Mouse (Mus musculus) megakaryocyte progenitor cell, adult 5-6 weeks (primary cell): ENCODE results near the gene Itgb7. TPM values are rescaled to one million over a fixed set of nuclear protein-coding genes. Genes with fewer than 3 reads are reported as not detected.

Experiments
- total RNA-seq, 2 experiments: library from RNA; stranded (forward) in 1 of 2; stranded (reverse) in 1 of 2; fragments of 157-497, 149-512 nt in 1 of 2; fragments of 200-1000 nt in 1 of 2; gene quantifications; 2 replicates each; pipeline versions ENCODE4 v1.2.3 to v1.2.4; 2015 to 2017

The Itgb7 gene
- total RNA-seq, 2 experiments from 2014 or later, result 26.6 to 44.6 TPM

Other genes with a start within 250 kb of the Itgb7 start
- 0.12 and 0.73 TPM in 2 replicates for gene Krt8, start 227.5 kb downstream of the Itgb7 start, total RNA-seq (2015)
- 0.12 and 0.44 TPM in 2 replicates for gene Krt8, start 227.5 kb downstream of the Itgb7 start, total RNA-seq (2017)
- 7.9 and 11.8 TPM in 2 replicates for gene Krt18, start 203.8 kb downstream of the Itgb7 start, total RNA-seq (2015)
- gene Krt18, start 203.8 kb downstream of the Itgb7 start, total RNA-seq (2017), result 12.0 and 14.6 TPM in 2 replicates
- 163 and 180 TPM in 2 replicates for gene Eif4b, start 158.2 kb downstream of the Itgb7 start, total RNA-seq (2015)
- 394 and 459 TPM in 2 replicates for gene Eif4b, start 158.2 kb downstream of the Itgb7 start, total RNA-seq (2017)
- not detected in 2 replicates for gene Tns2, start 131.5 kb downstream of the Itgb7 start, total RNA-seq (2015)
- not detected in 2 replicates for gene Tns2, start 131.5 kb downstream of the Itgb7 start, total RNA-seq (2017)
- gene Spryd3, start 95.7 kb downstream of the Itgb7 start, total RNA-seq (2015), result 2.9 and 3.2 TPM in 2 replicates
- gene Spryd3, start 95.7 kb downstream of the Itgb7 start, total RNA-seq (2017), result 11.5 and 17.9 TPM in 2 replicates
- gene Igfbp6, start 87.6 kb downstream of the Itgb7 start, total RNA-seq (2015), result not detected in 2 replicates
- gene Igfbp6, start 87.6 kb downstream of the Itgb7 start, total RNA-seq (2017), result not detected in 2 replicates
- 0.73 and 1.9 TPM in 2 replicates for gene Soat2, start 81.4 kb downstream of the Itgb7 start, total RNA-seq (2015)
- gene Soat2, start 81.4 kb downstream of the Itgb7 start, total RNA-seq (2017), result 1.2 and 3.3 TPM in 2 replicates
- gene Zfp740, start 28.7 kb downstream of the Itgb7 start, total RNA-seq (2015), result 19.7 and 28.7 TPM in 2 replicates
- 28.3 and 29.5 TPM in 2 replicates for gene Zfp740, start 28.7 kb downstream of the Itgb7 start, total RNA-seq (2017)
- 6.3 and 10.2 TPM in 2 replicates for gene Csad, start 27.2 kb downstream of the Itgb7 start, total RNA-seq (2015)
- 6.4 and 8.1 TPM in 2 replicates for gene Csad, start 27.2 kb downstream of the Itgb7 start, total RNA-seq (2017)
- gene Rarg, start 25.6 kb upstream of the Itgb7 start, total RNA-seq (2015), result 4.1 and 4.8 TPM in 2 replicates
- 3.9 and 4.2 TPM in 2 replicates for gene Rarg, start 25.6 kb upstream of the Itgb7 start, total RNA-seq (2017)
- not detected in 2 replicates for gene Gm9918, start 38.6 kb upstream of the Itgb7 start, total RNA-seq (2015)
- gene Gm9918, start 38.6 kb upstream of the Itgb7 start, total RNA-seq (2017), result not detected in 2 replicates
- gene Mfsd5, start 47.5 kb upstream of the Itgb7 start, total RNA-seq (2015), result 28.2 and 33.0 TPM in 2 replicates
- 17.8 and 25.5 TPM in 2 replicates for gene Mfsd5, start 47.5 kb upstream of the Itgb7 start, total RNA-seq (2017)
- gene Espl1, start 64.3 kb upstream of the Itgb7 start, total RNA-seq (2015), result 33.9 and 34.8 TPM in 2 replicates
- gene Espl1, start 64.3 kb upstream of the Itgb7 start, total RNA-seq (2017), result 15.0 and 19.2 TPM in 2 replicates
- gene Pfdn5, start 94.2 kb upstream of the Itgb7 start, total RNA-seq (2015), result 345 and 346 TPM in 2 replicates
- gene Pfdn5, start 94.2 kb upstream of the Itgb7 start, total RNA-seq (2017), result 343 and 379 TPM in 2 replicates
- gene Myg1, start 99.8 kb upstream of the Itgb7 start, total RNA-seq (2015), result 26.5 and 28.4 TPM in 2 replicates
- gene Myg1, start 99.8 kb upstream of the Itgb7 start, total RNA-seq (2017), result 56.4 and 58.5 TPM in 2 replicates
- 103 and 110 TPM in 2 replicates for gene Aaas, start 118.8 kb upstream of the Itgb7 start, total RNA-seq (2015)
- 141 and 151 TPM in 2 replicates for gene Aaas, start 118.8 kb upstream of the Itgb7 start, total RNA-seq (2017)
- not detected in 2 replicates for gene Sp7, start 135.2 kb upstream of the Itgb7 start, total RNA-seq (2015)
- gene Sp7, start 135.2 kb upstream of the Itgb7 start, total RNA-seq (2017), result not detected in 2 replicates
- gene Sp1, start 174.2 kb upstream of the Itgb7 start, total RNA-seq (2015), result 62.0 and 63.9 TPM in 2 replicates
- 46.4 and 52.9 TPM in 2 replicates for gene Sp1, start 174.2 kb upstream of the Itgb7 start, total RNA-seq (2017)
- gene Amhr2, start 213.4 kb upstream of the Itgb7 start, total RNA-seq (2015), result 0.07 TPM in 1 of 2 replicates, not detected in the other
- not detected in 2 replicates for gene Amhr2, start 213.4 kb upstream of the Itgb7 start, total RNA-seq (2017)
- 71.0 and 73.0 TPM in 2 replicates for gene Prr13, start 227.1 kb upstream of the Itgb7 start, total RNA-seq (2015)
- 48.6 and 51.5 TPM in 2 replicates for gene Prr13, start 227.1 kb upstream of the Itgb7 start, total RNA-seq (2017)
- gene Pcbp2, start 238.6 kb upstream of the Itgb7 start, total RNA-seq (2015), result 946 and 973 TPM in 2 replicates
- 175 and 191 TPM in 2 replicates for gene Pcbp2, start 238.6 kb upstream of the Itgb7 start, total RNA-seq (2017)